Mouse (Mus musculus): ENCODE data around the gene Lman2. TPM values are rescaled to one million over a fixed set of nuclear protein-coding genes. Genes with fewer than 3 reads are reported as not detected.

The Lman2 gene
- total and polyA plus RNA-seq, 2 experiments from 2014 or later: 35.0 to 55.7 TPM

- Histone ChIP-seq H3K27ac (ENCODE audit: low read depth, low read length) (no peak overlapping the region), H3K4me3 (ENCODE audit: low read depth, low read length) (no peak overlapping the region), H3K4me1 (ENCODE audit: insufficient read depth, low read length) (no peaks in the 10 kb centered on the region), H3K27me3 (ENCODE audit: insufficient read depth, low read length) (no peaks in the 10 kb centered on the region), H3K9ac (replicated peaks; ENCODE audit: low read length, poor library complexity, severe bottlenecking) (no peak overlapping the region), H3K36me3 (ENCODE audit: insufficient read depth, low read length) (peaks cover 37% of the 10 kb centered on the region), H3K4me2 (ENCODE audit: low read depth, low read length, poor library complexity, severe bottlenecking) (no peak overlapping the region), H3K9me3 (ENCODE audit: low read length) (no peaks in the 10 kb centered on the region)
- ATAC-seq (ENCODE audit: low FRiP score) (no peak), DNase-seq (ENCODE audit: low spot score) (no peak)
- no peak for TF ChIP-seq CTCF (IDR thresholded peaks at IDR 0.05)
- 96% methylated on average over 1 of the region's 1 CpGs for WGBS
These were observed 65.8 kb downstream of the Lman2 start for GRCm38 (mm10) chr13:55296760-55297159.

Other genes starting within 250 kb of the Lman2 start
- not detected in 2 replicates for gene Gm17617, start 229.2 kb downstream of the Lman2 start, total RNA-seq (2014; rRNA removed)
- gene Gm17617, start 229.2 kb downstream of the Lman2 start, polyA plus RNA-seq (2015; fragmentation: Nextera tagmentation; extraction: Ambion mirVana): not detected in 2 replicates
- gene Fgfr4, start 210.1 kb downstream of the Lman2 start, total RNA-seq (2014; rRNA removed): 0.44 and 0.61 TPM in 2 replicates
- gene Fgfr4, start 210.1 kb downstream of the Lman2 start, polyA plus RNA-seq (2015; fragmentation: Nextera tagmentation; extraction: Ambion mirVana): 0.52 and 0.63 TPM in 2 replicates
- 103 and 111 TPM in 2 replicates for gene Nsd1, start 153.0 kb downstream of the Lman2 start, total RNA-seq (2014; rRNA removed)
- gene Nsd1, start 153.0 kb downstream of the Lman2 start, polyA plus RNA-seq (2015; fragmentation: Nextera tagmentation; extraction: Ambion mirVana): 47.0 and 56.2 TPM in 2 replicates
- gene Prelid1, start 42.3 kb downstream of the Lman2 start, total RNA-seq (2014; rRNA removed): 208 and 210 TPM in 2 replicates
- gene Prelid1, start 42.3 kb downstream of the Lman2 start, polyA plus RNA-seq (2015; fragmentation: Nextera tagmentation; extraction: Ambion mirVana): 318 and 326 TPM in 2 replicates
- 70.0 and 88.1 TPM in 2 replicates for gene Rab24, start 40.8 kb downstream of the Lman2 start, total RNA-seq (2014; rRNA removed)
- 83.2 and 84.2 TPM in 2 replicates for gene Rab24, start 40.8 kb downstream of the Lman2 start, polyA plus RNA-seq (2015; fragmentation: Nextera tagmentation; extraction: Ambion mirVana)
- gene Mxd3, start 33.0 kb downstream of the Lman2 start, total RNA-seq (2014; rRNA removed): 6.6 and 7.2 TPM in 2 replicates
- gene Mxd3, start 33.0 kb downstream of the Lman2 start, polyA plus RNA-seq (2015; fragmentation: Nextera tagmentation; extraction: Ambion mirVana): 3.5 and 3.6 TPM in 2 replicates
- gene Rgs14, start 6.9 kb upstream of the Lman2 start, total RNA-seq (2014; rRNA removed): 0.44 and 1.1 TPM in 2 replicates
- 1.3 and 1.5 TPM in 2 replicates for gene Rgs14, start 6.9 kb upstream of the Lman2 start, polyA plus RNA-seq (2015; fragmentation: Nextera tagmentation; extraction: Ambion mirVana)
- not detected in 2 replicates for gene Slc34a1, start 35.4 kb upstream of the Lman2 start, total RNA-seq (2014; rRNA removed)
- 0.04 TPM in 1 of 2 replicates, not detected in the other for gene Slc34a1, start 35.4 kb upstream of the Lman2 start, polyA plus RNA-seq (2015; fragmentation: Nextera tagmentation; extraction: Ambion mirVana)
- 0.71 TPM in 1 of 2 replicates, not detected in the other for gene Pfn3, start 52.4 kb upstream of the Lman2 start, total RNA-seq (2014; rRNA removed)
- 1.5 and 1.6 TPM in 2 replicates for gene Pfn3, start 52.4 kb upstream of the Lman2 start, polyA plus RNA-seq (2015; fragmentation: Nextera tagmentation; extraction: Ambion mirVana)
- gene F12, start 64.0 kb upstream of the Lman2 start, total RNA-seq (2014; rRNA removed): not detected in 2 replicates
- 0.43 and 0.49 TPM in 2 replicates for gene F12, start 64.0 kb upstream of the Lman2 start, polyA plus RNA-seq (2015; fragmentation: Nextera tagmentation; extraction: Ambion mirVana)
- 70.4 and 71.9 TPM in 2 replicates for gene Grk6, start 82.3 kb upstream of the Lman2 start, total RNA-seq (2014; rRNA removed)
- 35.5 and 35.8 TPM in 2 replicates for gene Grk6, start 82.3 kb upstream of the Lman2 start, polyA plus RNA-seq (2015; fragmentation: Nextera tagmentation; extraction: Ambion mirVana)
- 101 and 131 TPM in 2 replicates for gene Prr7, start 101.5 kb upstream of the Lman2 start, total RNA-seq (2014; rRNA removed)
- 6.6 and 8.1 TPM in 2 replicates for gene Prr7, start 101.5 kb upstream of the Lman2 start, polyA plus RNA-seq (2015; fragmentation: Nextera tagmentation; extraction: Ambion mirVana)
- gene Dbn1, start 125.3 kb upstream of the Lman2 start, total RNA-seq (2014; rRNA removed): 498 and 510 TPM in 2 replicates
- gene Dbn1, start 125.3 kb upstream of the Lman2 start, polyA plus RNA-seq (2015; fragmentation: Nextera tagmentation; extraction: Ambion mirVana): 482 and 484 TPM in 2 replicates
- gene Pdlim7, start 150.9 kb upstream of the Lman2 start, total RNA-seq (2014; rRNA removed): 32.3 and 41.3 TPM in 2 replicates
- 153 and 171 TPM in 2 replicates for gene Pdlim7, start 150.9 kb upstream of the Lman2 start, polyA plus RNA-seq (2015; fragmentation: Nextera tagmentation; extraction: Ambion mirVana)
- gene Dok3, start 166.5 kb upstream of the Lman2 start, total RNA-seq (2014; rRNA removed): 3.0 and 4.5 TPM in 2 replicates
- 1.4 and 1.6 TPM in 2 replicates for gene Dok3, start 166.5 kb upstream of the Lman2 start, polyA plus RNA-seq (2015; fragmentation: Nextera tagmentation; extraction: Ambion mirVana)
- gene Ddx41, start 173.9 kb upstream of the Lman2 start, total RNA-seq (2014; rRNA removed): 51.9 and 58.9 TPM in 2 replicates
- 45.4 and 49.1 TPM in 2 replicates for gene Ddx41, start 173.9 kb upstream of the Lman2 start, polyA plus RNA-seq (2015; fragmentation: Nextera tagmentation; extraction: Ambion mirVana)
- 73.9 and 90.6 TPM in 2 replicates for gene Fam193b, start 208.3 kb upstream of the Lman2 start, total RNA-seq (2014; rRNA removed)
- gene Fam193b, start 208.3 kb upstream of the Lman2 start, polyA plus RNA-seq (2015; fragmentation: Nextera tagmentation; extraction: Ambion mirVana): 42.7 and 43.5 TPM in 2 replicates
- 57.6 and 62.5 TPM in 2 replicates for gene Tmed9, start 210.9 kb upstream of the Lman2 start, total RNA-seq (2014; rRNA removed)
- gene Tmed9, start 210.9 kb upstream of the Lman2 start, polyA plus RNA-seq (2015; fragmentation: Nextera tagmentation; extraction: Ambion mirVana): 101 and 102 TPM in 2 replicates
- 62.6 and 67.7 TPM in 2 replicates for gene B4galt7, start 237.1 kb upstream of the Lman2 start, total RNA-seq (2014; rRNA removed)
- 50.1 and 55.1 TPM in 2 replicates for gene B4galt7, start 237.1 kb upstream of the Lman2 start, polyA plus RNA-seq (2015; fragmentation: Nextera tagmentation; extraction: Ambion mirVana)

Data from midbrain, postnatal 0 days (tissue).